Mouse (Mus musculus) kidney, embryonic 15.5 days (tissue): ENCODE measurements at regions not wholly inside any gene's neighbourhood (a gene's known extent, or its start where the extent isn't known, plus 50 kb on each side); places are given as distances from the start of the nearest gene placed in this dataset.
A peak's percentile ranks its signal among the peaks of the same experiment; 100 is the strongest.

Source experiments
- ATAC-seq: fragments of 200-750 bp; cut with Nextera tagmentation; replicated peaks from 2 replicates; pipeline ENCODE4 v1.8.0; 2017; ENCODE audit warnings: moderate TSS enrichment; ENCODE audit not compliant: low FRiP score
- H3K27ac ChIP-seq: fragments of 300-500 bp; sonication (generic); 2 replicates; pipeline ENCODE4 v1.5.1; 2015; ENCODE audit warnings: mild to moderate bottlenecking, inconsistent platforms
- H3K27me3 ChIP-seq: fragments of 300-500 bp; sonication (generic); 2 replicates; pipeline ENCODE4 v1.6.1; 2015; ENCODE audit warnings: inconsistent platforms
- H3K36me3 ChIP-seq: fragments of 300-500 bp; sonication (generic); 2 replicates; pipeline ENCODE4 v1.6.1; 2015; ENCODE audit warnings: inconsistent platforms
- H3K4me1 ChIP-seq: fragments of 300-500 bp; sonication (generic); 2 replicates; pipeline ENCODE4 v1.6.1; 2015; ENCODE audit warnings: inconsistent platforms
- H3K4me2 ChIP-seq: fragments of 300-500 bp; sonication (generic); 2 replicates; pipeline ENCODE4 v1.6.1; 2015; ENCODE audit warnings: moderate library complexity, mild to moderate bottlenecking, inconsistent platforms
- H3K4me3 ChIP-seq: fragments of 300-500 bp; sonication (generic); replicated peaks from 2 replicates; pipeline ENCODE4 v1.5.1; 2015; ENCODE audit warnings: mild to moderate bottlenecking, inconsistent platforms
- H3K9ac ChIP-seq: fragments of 300-500 bp; sonication (generic); 2 replicates; pipeline ENCODE4 v1.6.1; 2015; ENCODE audit warnings: mild to moderate bottlenecking, inconsistent platforms
- H3K9me3 ChIP-seq: fragments of 300-500 bp; sonication (generic); replicated peaks from 2 replicates; pipeline ENCODE4 v1.6.1; 2016; ENCODE audit warnings: inconsistent platforms
- WGBS: fragments of 180-500 bp; shearing (Covaris S2); methylation state at CpG from one replicate; pipeline ENCODE4 v1.1.7; 2015; ENCODE audit warnings: mixed read lengths; 5-methylcytosine and 5-hydroxymethylcytosine counted together

- ATAC-seq, result no peak; the same call in 1 of the 2 replicates
- Histone ChIP-seq H3K9me3 (no peaks in the 10 kb centered on the region), H3K4me1 (no peaks in the 10 kb centered on the region), H3K4me3 (no peak overlapping the region), H3K4me2 (no peak overlapping the region), H3K9ac (no peak overlapping the region), H3K27me3 (0 out of 2 replicates have a peak, but pooled peaks cover 3% of the 10 kb centered on the region), H3K27ac (no peak overlapping the region), H3K36me3 (no peaks in the 10 kb centered on the region)
- WGBS, result 57% methylated on average over 15 of the region's 15 CpGs
Observed at GRCm38 (mm10) chr7:36504010-36504875, 193.7 kb upstream of the Tshz3 start.

- Histone ChIP-seq H3K9ac (no peak overlapping the region), H3K36me3 (no peaks in the 10 kb centered on the region), H3K9me3 (no peaks in the 10 kb centered on the region), H3K4me3 (no peak overlapping the region), H3K4me2 (no peak overlapping the region), H3K27ac (no peak overlapping the region), H3K4me1 (no peaks in the 10 kb centered on the region), H3K27me3 (0 out of 2 replicates have a peak, but pooled peaks cover 3% of the 10 kb centered on the region)
- no peak for ATAC-seq
- 84% methylated on average over 9 of the region's 9 CpGs for WGBS
Observed at GRCm38 (mm10) chr7:36507895-36508431, 190.0 kb upstream of the Tshz3 start.

- no peak overlapping the region for H3K27ac ChIP-seq
- ATAC-seq, result no peak
- no peaks in the 10 kb centered on the region for H3K4me1 ChIP-seq
- H3K4me3 ChIP-seq, result no peak overlapping the region
- no peaks in the 10 kb centered on the region for H3K9me3 ChIP-seq
- no peak overlapping the region for H3K4me2 ChIP-seq
- 91% methylated on average over 3 of the region's 3 CpGs for WGBS
- no peaks in the 10 kb centered on the region for H3K27me3 ChIP-seq
- no peak overlapping the region for H3K9ac ChIP-seq
- H3K36me3 ChIP-seq, result no peaks in the 10 kb centered on the region
Observed at GRCm38 (mm10) chr7:36513680-36514079, 184.2 kb upstream of the Tshz3 start.

- H3K4me1 ChIP-seq, result no peaks in the 10 kb centered on the region
- H3K27ac ChIP-seq, result no peak overlapping the region
- no peaks in the 10 kb centered on the region for H3K9me3 ChIP-seq
- no peaks in the 10 kb centered on the region for H3K27me3 ChIP-seq
- H3K4me2 ChIP-seq, result no peak overlapping the region
- no peaks in the 10 kb centered on the region for H3K36me3 ChIP-seq
- 66% methylated on average over 7 of the region's 7 CpGs for WGBS
- H3K4me3 ChIP-seq, result no peak overlapping the region
- no peak for ATAC-seq
- no peak overlapping the region for H3K9ac ChIP-seq
Observed at GRCm38 (mm10) chr7:36516094-36516663, 181.7 kb upstream of the Tshz3 start.

- no peaks in the 10 kb centered on the region for H3K27me3 ChIP-seq
- no peak overlapping the region for H3K4me2 ChIP-seq
- H3K4me1 ChIP-seq, result no peaks in the 10 kb centered on the region
- no peak overlapping the region for H3K4me3 ChIP-seq
- 86% methylated on average over 4 of the region's 4 CpGs for WGBS
- no peaks in the 10 kb centered on the region for H3K9me3 ChIP-seq
- ATAC-seq, result no peak
- H3K9ac ChIP-seq, result no peak overlapping the region
- no peak overlapping the region for H3K27ac ChIP-seq
- no peaks in the 10 kb centered on the region for H3K36me3 ChIP-seq
Observed at GRCm38 (mm10) chr7:36519027-36519426, 178.9 kb upstream of the Tshz3 start.

GRCm38 (mm10) chr7:36522960-36523359 lies 175.0 kb upstream of the Tshz3 start:
- no peak for ATAC-seq
- Histone ChIP-seq H3K9ac (no peak overlapping the region), H3K4me3 (no peak overlapping the region), H3K27ac (no peak overlapping the region), H3K27me3 (no peaks in the 10 kb centered on the region), H3K4me1 (no peaks in the 10 kb centered on the region), H3K36me3 (no peaks in the 10 kb centered on the region), H3K9me3 (no peaks in the 10 kb centered on the region), H3K4me2 (no peak overlapping the region)
- WGBS, result 75% methylated on average over 5 of the region's 5 CpGs

GRCm38 (mm10) chr7:36526148-36526547 lies 171.8 kb upstream of the Tshz3 start:
- H3K27ac ChIP-seq, result no peak overlapping the region
- H3K27me3 ChIP-seq, result no peaks in the 10 kb centered on the region
- no peaks in the 10 kb centered on the region for H3K36me3 ChIP-seq
- no peak for ATAC-seq
- 71% methylated on average over 7 of the region's 7 CpGs for WGBS
- peaks cover 5% of the 10 kb centered on the region; the same call in 1 of the 2 replicates for H3K4me1 ChIP-seq
- no peak overlapping the region for H3K4me2 ChIP-seq
- no peak overlapping the region for H3K9ac ChIP-seq
- no peaks in the 10 kb centered on the region for H3K9me3 ChIP-seq
- H3K4me3 ChIP-seq, result no peak overlapping the region

- whole genome bisulfite sequencing, result 81% methylated on average over 3 of the region's 3 CpGs
- Histone ChIP-seq H3K4me3 (no peak overlapping the region), H3K4me1 (peaks cover 5% of the 10 kb centered on the region; the same call in 1 of the 2 replicates)
Observed at GRCm38 (mm10) chr7:36526692-36527091, 171.2 kb upstream of the Tshz3 start.

GRCm38 (mm10) chr7:36529504-36530065 lies 168.3 kb upstream of the Tshz3 start:
- no peak for ATAC-seq
- no peaks in the 10 kb centered on the region for H3K9me3 ChIP-seq
- H3K27me3 ChIP-seq, result no peaks in the 10 kb centered on the region
- H3K4me3 ChIP-seq, result no peak overlapping the region
- H3K36me3 ChIP-seq, result no peaks in the 10 kb centered on the region
- no peak overlapping the region for H3K4me2 ChIP-seq
- peaks cover 5% of the 10 kb centered on the region; the same call in 1 of the 2 replicates for H3K4me1 ChIP-seq
- H3K27ac ChIP-seq, result no peak overlapping the region
- WGBS, result 82% methylated on average over 15 of the region's 15 CpGs
- H3K9ac ChIP-seq, result no peak overlapping the region

More at GRCm38 (mm10) chr7:36526692-36527091, 171.2 kb upstream of the Tshz3 start:
- no peak for ATAC-seq
- Histone ChIP-seq H3K27ac (no peak overlapping the region), H3K9me3 (no peaks in the 10 kb centered on the region), H3K9ac (no peak overlapping the region), H3K36me3 (no peaks in the 10 kb centered on the region), H3K4me2 (no peak overlapping the region), H3K27me3 (no peaks in the 10 kb centered on the region)

- no peak for ATAC-seq
- Histone ChIP-seq H3K27ac (no peak overlapping the region), H3K9ac (no peak overlapping the region), H3K4me3 (no peak overlapping the region), H3K27me3 (no peaks in the 10 kb centered on the region), H3K4me1 (peaks cover 5% of the 10 kb centered on the region; the same call in 1 of the 2 replicates), H3K9me3 (no peaks in the 10 kb centered on the region), H3K36me3 (no peaks in the 10 kb centered on the region), H3K4me2 (no peak overlapping the region)
- WGBS, result 87% methylated on average over 1 of the region's 1 CpGs
Observed at GRCm38 (mm10) chr7:36531559-36531958, 166.4 kb upstream of the Tshz3 start.

GRCm38 (mm10) chr7:36538111-36538510 lies 159.8 kb upstream of the Tshz3 start:
- Histone ChIP-seq H3K4me3 (no peak overlapping the region), H3K4me2 (no peak overlapping the region), H3K27me3 (peaks cover 3% of the 10 kb centered on the region; the same call in 1 of the 2 replicates), H3K9ac (no peak overlapping the region), H3K4me1 (no peaks in the 10 kb centered on the region), H3K9me3 (no peaks in the 10 kb centered on the region), H3K36me3 (no peaks in the 10 kb centered on the region), H3K27ac (no peak overlapping the region)
- ATAC-seq, result no peak
- 81% methylated on average over 11 of the region's 11 CpGs for WGBS

- Histone ChIP-seq H3K27ac (no peak overlapping the region), H3K4me1 (peaks cover 12% of the 10 kb centered on the region), H3K4me2 (peak overlapping the region; percentile 44), H3K4me3 (peak overlapping the region; percentile 10; the same call in 1 of the 2 replicates), H3K9me3 (no peaks in the 10 kb centered on the region), H3K27me3 (peaks cover 39% of the 10 kb centered on the region), H3K9ac (no peak overlapping the region), H3K36me3 (no peaks in the 10 kb centered on the region)
- ATAC-seq, result peak; percentile 71
- WGBS, result 10% methylated on average over 14 of the region's 14 CpGs
Observed at GRCm38 (mm10) chr7:36548007-36548406, 149.9 kb upstream of the Tshz3 start.
